Mouse (Mus musculus) CH12.LX (cell line): ENCODE measurements around the gene Olfr159. TPM values are rescaled to one million over a fixed set of nuclear protein-coding genes. Genes with fewer than 3 reads are reported as not detected.

ENCODE experiments used
- DNase-seq: peaks from one replicate; pipeline ENCODE4 v3.0.0-alpha.2; 2013; ENCODE audit errors: extremely low read depth
- H3K27ac ChIP-seq: 2 replicates; pipeline ENCODE4 v1.5.1; 2012; ENCODE audit warnings: low read depth, mild to moderate bottlenecking, control low read depth, moderate library complexity; ENCODE audit not compliant: insufficient read depth
- H3K27me3 ChIP-seq: replicated peaks from 2 replicates; pipeline ENCODE3; 2012; ENCODE audit warnings: inconsistent platforms
- H3K36me3 ChIP-seq, 2 experiments: replicated peaks in 1 of 2; 2 replicates each; pipeline versions ENCODE3 to v1.6.1; 2012; ENCODE audit warnings: inconsistent platforms in 1 of 2, low read length in 1 of 2, mild to moderate bottlenecking in 1 of 2, mixed read lengths in 1 of 2, moderate library complexity in 1 of 2; ENCODE audit not compliant: control insufficient read depth in 1 of 2, insufficient read depth in 1 of 2
- H3K4me1 ChIP-seq, 2 experiments: 2 replicates each; pipeline ENCODE4 v1.6.1; 2012; ENCODE audit warnings: inconsistent platforms in 1 of 2, moderate library complexity in 1 of 2; ENCODE audit not compliant: insufficient read depth in 2 of 2, control insufficient read depth in 1 of 2
- H3K4me2 ChIP-seq: 2 replicates; pipeline ENCODE4 v1.6.1; 2012; ENCODE audit warnings: low read depth, mild to moderate bottlenecking, control low read depth; ENCODE audit not compliant: poor library complexity, insufficient read depth, severe bottlenecking
- H3K4me3 ChIP-seq, 3 experiments: fragments of 150-350 bp in 1 of 3; sonication (generic) in 1 of 3; replicated peaks in 1 of 3; 2 replicates each; pipeline versions ENCODE3 to v1.5.1; 2011 to 2012; ENCODE audit warnings: low read depth in 2 of 3, low read length in 2 of 3, mild to moderate bottlenecking in 2 of 3, moderate library complexity in 2 of 3, control low read depth in 1 of 3, improper control_type of control experiment in 1 of 3, inconsistent platforms in 1 of 3, mixed read lengths in 1 of 3; ENCODE audit not compliant: poor library complexity in 1 of 3
- H3K79me2 ChIP-seq: replicated peaks from 2 replicates; pipeline ENCODE4 v1.6.1; 2012; ENCODE audit warnings: mild to moderate bottlenecking, moderate library complexity; ENCODE audit not compliant: control insufficient read depth, poor library complexity, insufficient read depth, severe bottlenecking; ENCODE audit errors: extremely low read depth
- H3K9ac ChIP-seq: 2 replicates; pipeline ENCODE4 v1.6.1; 2012; ENCODE audit warnings: low read depth, mild to moderate bottlenecking, control low read depth, moderate library complexity; ENCODE audit not compliant: insufficient read depth
- H3K9me3 ChIP-seq: replicated peaks from 2 replicates; pipeline ENCODE3; 2012; ENCODE audit warnings: low read length, inconsistent platforms, mixed read lengths
- CHD2 ChIP-seq: IDR thresholded peaks from 2 replicates; pipeline ENCODE4 v1.6.1; 2011; ENCODE audit warnings: low read length, improper control_type of control experiment
- CTCF ChIP-seq, 2 experiments: IDR thresholded peaks in 1 of 2; conservative IDR thresholded peaks in 1 of 2; 2 replicates each; pipeline ENCODE4 v1.5.1; 2011 to 2012; ENCODE audit warnings: low read depth in 2 of 2, low read length in 2 of 2, improper control_type of control experiment in 1 of 2, inconsistent platforms in 1 of 2, mild to moderate bottlenecking in 1 of 2, moderate library complexity in 1 of 2
- ELF1 ChIP-seq: IDR thresholded peaks from 2 replicates; pipeline ENCODE4 v1.6.1; 2014; ENCODE audit warnings: low read depth, mild to moderate bottlenecking, inconsistent platforms, low read length, improper control_type of control experiment
- IRF4 ChIP-seq: IDR thresholded peaks from 2 replicates; pipeline ENCODE4 v1.6.1; 2014; ENCODE audit warnings: low read depth, mild to moderate bottlenecking, inconsistent platforms, low read length, improper control_type of control experiment
- JUND ChIP-seq: conservative IDR thresholded peaks from 2 replicates; pipeline ENCODE4 v1.6.1; 2011; ENCODE audit warnings: low read depth, low read length, improper control_type of control experiment
- KAT2A ChIP-seq: IDR thresholded peaks from 2 replicates; pipeline ENCODE4 v1.6.1; 2012; ENCODE audit warnings: low read length, improper control_type of control experiment, inconsistent platforms; ENCODE audit not compliant: insufficient replicate concordance
- MAZ ChIP-seq: IDR thresholded peaks from 2 replicates; pipeline ENCODE4 v1.6.1; 2012; ENCODE audit warnings: low read depth, mild to moderate bottlenecking, inconsistent platforms, low read length, improper control_type of control experiment, moderate library complexity
- MXI1 ChIP-seq: IDR thresholded peaks from 2 replicates; pipeline ENCODE4 v1.6.1; 2011; ENCODE audit warnings: mild to moderate bottlenecking, low read depth, low read length, improper control_type of control experiment
- PAX5 ChIP-seq: IDR thresholded peaks from 2 replicates; pipeline ENCODE4 v1.6.1; 2012; ENCODE audit warnings: low read length, inconsistent platforms, mixed read lengths
- POLR2A ChIP-seq: IDR thresholded peaks from 2 replicates; pipeline ENCODE4 v1.6.1; 2011; ENCODE audit warnings: low read depth, mild to moderate bottlenecking, improper control_type of control experiment, low read length
- POLR2AphosphoS2 ChIP-seq: IDR thresholded peaks from 2 replicates; pipeline ENCODE4 v1.6.1; 2011; ENCODE audit warnings: low read depth, low read length, improper control_type of control experiment
- RAD21 ChIP-seq: IDR thresholded peaks from 2 replicates; pipeline ENCODE4 v1.6.1; 2011; ENCODE audit warnings: low read depth, mild to moderate bottlenecking, low read length, improper control_type of control experiment, moderate library complexity
- RCOR1 ChIP-seq: conservative IDR thresholded peaks from 2 replicates; pipeline ENCODE4 v1.6.1; 2012; ENCODE audit warnings: low read depth, mild to moderate bottlenecking, inconsistent platforms, low read length, improper control_type of control experiment
- SIN3A ChIP-seq: IDR thresholded peaks from 2 replicates; pipeline ENCODE4 v1.6.1; 2012; ENCODE audit warnings: low read length, improper control_type of control experiment, inconsistent platforms
- SMC3 ChIP-seq: IDR thresholded peaks from 2 replicates; pipeline ENCODE4 v1.6.1; 2011; ENCODE audit warnings: low read depth, low read length, improper control_type of control experiment
- ZKSCAN1 ChIP-seq: IDR thresholded peaks from 2 replicates; pipeline ENCODE4 v1.6.1; 2012; ENCODE audit warnings: low read depth, inconsistent platforms, low read length, improper control_type of control experiment, borderline replicate concordance
- dilution Hi-C: fragments of 300-500 bp; cut with MboI; formaldehyde crosslinking; loops from 2 replicates; pipeline ENCODE4 v1.14.3; 2020; ENCODE audit warnings: low sequenced_read_pairs; ENCODE audit not compliant: extremely low pct_unique_long_range_greater_than_20kb, extremely low pct_ligation_motif_present
- in situ Hi-C: fragments of 300-500 bp; cut with MboI; formaldehyde crosslinking; loops from 3 replicates; pipeline ENCODE4 v1.14.3; 2019; ENCODE audit warnings: low sequenced_read_pairs, low pct_ligation_motif_present, low pct_unique_long_range_greater_than_20kb, mixed read lengths
- polyA plus RNA-seq: library from polyadenylated mRNA; unstranded; fragments of >175 nt; gene quantifications from 2 replicates; pipeline ENCODE4 v1.2.1, GENCODE M21; 2012; ENCODE audit warnings: low read depth; ENCODE audit not compliant: insufficient read length
- total RNA-seq, 2 experiments: library from RNA; depleted of rRNA; stranded (reverse); fragments of 300-350 nt in 1 of 2; fragments of >200 nt in 1 of 2; gene quantifications; 2 replicates each; pipeline ENCODE4 v1.2.3; 2012 to 2014

Gene Olfr159
- total and polyA plus RNA-seq, 3 experiments, result not detected

GRCm38 (mm10) chr4:43733186-43733585 lies 37.6 kb downstream of the Olfr159 start:
- Histone ChIP-seq H3K9ac (no peak overlapping the region), H3K4me1 (no peaks in the 10 kb centered on the region), H3K79me2 (no peaks in the 10 kb centered on the region), H3K4me3 (no peak overlapping the region), H3K27me3 (peaks cover 89% of the 10 kb centered on the region), H3K9me3 (no peaks in the 10 kb centered on the region), H3K36me3 (no peaks in the 10 kb centered on the region), H3K4me2 (no peak overlapping the region), H3K27ac (no peak overlapping the region)
- dilution Hi-C loops (no loop called here), in situ Hi-C loops (loop anchor here (10.0 to 25.0 kb wide), 2 partner anchors 122 to 254 kb away; partner anchors contain the start of genes Ccin and Olfr155)
- TF ChIP-seq POLR2A (no peak), RAD21 (no peak), MAZ (no peak), IRF4 (no peak), JUND (no peak), RCOR1 (no peak), ZKSCAN1 (no peak)
- DNase-seq, result no peak

DNA sequence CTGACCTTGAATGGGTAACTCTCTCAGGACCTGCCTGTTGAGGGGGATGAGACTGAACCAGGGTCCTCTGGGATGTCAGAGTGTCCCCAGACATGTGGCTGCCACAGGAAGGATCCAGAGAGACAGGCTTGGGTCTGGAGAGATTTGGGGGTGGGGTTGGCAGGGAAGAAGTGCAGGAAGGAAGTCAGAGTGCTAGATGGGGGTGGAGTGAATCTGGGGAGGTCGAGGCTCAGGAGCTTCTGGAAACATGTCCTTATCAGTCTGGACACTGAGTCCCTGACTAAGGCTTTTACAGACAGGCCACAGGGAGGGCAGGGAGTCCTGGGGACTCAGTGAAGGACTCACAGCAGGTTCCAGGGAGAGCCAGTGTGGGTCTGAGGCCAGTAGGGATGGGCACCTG lies 38.6 kb downstream of the Olfr159 start:
- no peaks in the 10 kb centered on the region for H3K36me3 ChIP-seq
- H3K9ac ChIP-seq, result no peak overlapping the region
- H3K4me2 ChIP-seq, result no peak overlapping the region
- no peaks in the 10 kb centered on the region for H3K79me2 ChIP-seq
- no peak overlapping the region for H3K27ac ChIP-seq
- H3K27me3 ChIP-seq, result peaks cover 89% of the 10 kb centered on the region
- TF ChIP-seq KAT2A, result no peak
- no peak for TF ChIP-seq SIN3A
- no peak for TF ChIP-seq CTCF (conservative IDR thresholded peaks at IDR 0.05 in 1 of 2, IDR thresholded peaks at IDR 0.05 in 1 of 2; ENCODE audit: low read depth in 2 of 2, low read length in 2 of 2)
- dilution Hi-C loops, result no loop called here
- in situ Hi-C loops, result loop anchor here (10.0 to 25.0 kb wide), 2 partner anchors 123 to 255 kb away; partner anchors contain the start of genes Ccin and Olfr155
- DNase-seq, result no peak
- no peaks in the 10 kb centered on the region for H3K9me3 ChIP-seq
- H3K4me3 ChIP-seq, result no peak overlapping the region
- no peaks in the 10 kb centered on the region for H3K4me1 ChIP-seq

GRCm38 (mm10) chr4:43730750-43731297 lies 40.0 kb downstream of the Olfr159 start:
- Histone ChIP-seq H3K9ac (no peak overlapping the region), H3K4me2 (no peak overlapping the region), H3K4me3 (no peak overlapping the region), H3K4me1 (no peaks in the 10 kb centered on the region), H3K27me3 (peaks cover 90% of the 10 kb centered on the region), H3K27ac (no peak overlapping the region), H3K9me3 (no peaks in the 10 kb centered on the region), H3K79me2 (no peaks in the 10 kb centered on the region), H3K36me3 (no peaks in the 10 kb centered on the region)
- in situ Hi-C loops (loop anchor here (10.0 to 25.0 kb wide), 2 partner anchors 124 to 256 kb away; partner anchors contain the start of genes Ccin and Olfr155), dilution Hi-C loops (no loop called here)
- TF ChIP-seq SMC3, result 0 out of 2 replicates have a peak, but pooled peaks have one; percentile 11
- peak in 1 of 2 experiments; percentile 24; a peak in 1 of 4 replicates for TF ChIP-seq CTCF (conservative IDR thresholded peaks at IDR 0.05 in 1 of 2, IDR thresholded peaks at IDR 0.05 in 1 of 2; ENCODE audit: low read depth in 2 of 2, low read length in 2 of 2)
- TF ChIP-seq ELF1, result no peak
- no peak for TF ChIP-seq MXI1
- 0 out of 2 replicates have a peak, but pooled peaks have one; percentile 42 for TF ChIP-seq IRF4
- TF ChIP-seq PAX5, result no peak
- TF ChIP-seq CHD2, result no peak
- no peak for TF ChIP-seq POLR2AphosphoS2
- peak; percentile 12 for DNase-seq
